Mouse (Mus musculus) neural tube, embryonic 13.5 days (tissue): ENCODE measurements around the gene Zfyve9. TPM values are rescaled to one million over a fixed set of nuclear protein-coding genes. Genes with fewer than 3 reads are reported as not detected.

Source experiments
- ATAC-seq: fragments of 200-750 bp; cut with Nextera tagmentation; 2 replicates; pipeline ENCODE4 v1.8.0; 2017; ENCODE audit warnings: low read depth, mild to moderate bottlenecking, moderate TSS enrichment, moderate library complexity
- H3K27ac ChIP-seq: fragments of 300-500 bp; sonication (generic); replicated peaks from 2 replicates; pipeline ENCODE4 v1.5.1; 2015; ENCODE audit warnings: moderate library complexity, mild to moderate bottlenecking, inconsistent platforms
- H3K27me3 ChIP-seq: fragments of 300-500 bp; sonication (generic); 2 replicates; pipeline ENCODE4 v1.6.1; 2015; ENCODE audit warnings: mild to moderate bottlenecking, inconsistent platforms
- H3K36me3 ChIP-seq: fragments of 300-500 bp; sonication (generic); 2 replicates; pipeline ENCODE4 v1.6.1; 2015; ENCODE audit warnings: mild to moderate bottlenecking, inconsistent platforms
- H3K4me1 ChIP-seq: fragments of 300-500 bp; sonication (generic); replicated peaks from 2 replicates; pipeline ENCODE4 v1.6.1; 2015; ENCODE audit warnings: inconsistent platforms
- H3K4me2 ChIP-seq: fragments of 300-500 bp; sonication (generic); 2 replicates; pipeline ENCODE4 v1.6.1; 2015; ENCODE audit warnings: inconsistent platforms, mild to moderate bottlenecking, moderate library complexity
- H3K4me3 ChIP-seq: fragments of 300-500 bp; sonication (generic); 2 replicates; pipeline ENCODE4 v1.5.1; 2015; ENCODE audit warnings: mild to moderate bottlenecking, inconsistent platforms
- H3K9ac ChIP-seq: fragments of 300-500 bp; sonication (generic); 2 replicates; pipeline ENCODE4 v1.6.1; 2015; ENCODE audit warnings: moderate library complexity, mild to moderate bottlenecking, inconsistent platforms
- H3K9me3 ChIP-seq: fragments of 300-500 bp; sonication (generic); 2 replicates; pipeline ENCODE4 v1.6.1; 2016; ENCODE audit warnings: inconsistent platforms
- WGBS: fragments of 180-500 bp; shearing (Covaris S2); methylation state at CpG from one replicate; pipeline ENCODE4 v1.1.7; 2015; 5-methylcytosine and 5-hydroxymethylcytosine counted together
- polyA plus RNA-seq: library from polyadenylated mRNA; unstranded; fragments of >200 nt; fragmentation: Nextera tagmentation; extraction: Ambion mirVana; gene quantifications from 2 replicates; pipeline ENCODE4 v1.2.1, GENCODE M21; 2015

The Zfyve9 gene
- polyA plus RNA-seq, 1 experiment from 2014 or later: 5.1 TPM

DNA sequence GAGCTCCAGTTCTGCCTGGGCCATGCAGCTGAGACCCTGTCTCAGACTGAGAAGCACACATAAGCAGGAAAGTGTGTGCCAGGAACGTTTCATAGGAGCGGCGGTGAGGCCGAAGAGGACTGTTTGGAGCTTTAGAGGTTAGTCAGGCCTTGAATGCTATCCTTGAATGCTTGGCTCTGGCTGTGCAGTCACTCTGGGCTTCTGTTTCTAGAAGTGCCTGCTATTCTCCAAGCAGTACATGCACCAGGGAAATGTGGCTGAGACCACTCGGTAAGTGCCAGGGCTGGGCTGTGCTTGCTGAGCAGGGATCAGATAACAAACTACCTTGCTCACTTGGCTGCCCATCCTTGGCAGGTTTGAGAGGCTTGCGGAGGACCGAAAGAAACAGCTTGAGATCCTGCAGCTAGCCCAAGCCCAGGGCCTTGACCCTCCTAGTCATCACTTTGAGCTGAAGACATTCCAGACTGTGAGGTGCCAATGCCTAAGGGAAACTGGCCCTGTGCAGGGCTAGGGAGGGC is 151.2 kb downstream of the Zfyve9 start:
- ATAC-seq: no peak
- no peak overlapping the region for H3K4me2 ChIP-seq
- peaks cover 97% of the 10 kb centered on the region for H3K36me3 ChIP-seq
- no peak overlapping the region for H3K9ac ChIP-seq
- H3K4me1 ChIP-seq: no peaks in the 10 kb centered on the region
- H3K4me3 ChIP-seq: no peak overlapping the region
- H3K27ac ChIP-seq: no peak overlapping the region
- H3K27me3 ChIP-seq: no peaks in the 10 kb centered on the region
- no peaks in the 10 kb centered on the region for H3K9me3 ChIP-seq
- 95% methylated on average over 7 of the region's 7 CpGs for WGBS

DNA sequence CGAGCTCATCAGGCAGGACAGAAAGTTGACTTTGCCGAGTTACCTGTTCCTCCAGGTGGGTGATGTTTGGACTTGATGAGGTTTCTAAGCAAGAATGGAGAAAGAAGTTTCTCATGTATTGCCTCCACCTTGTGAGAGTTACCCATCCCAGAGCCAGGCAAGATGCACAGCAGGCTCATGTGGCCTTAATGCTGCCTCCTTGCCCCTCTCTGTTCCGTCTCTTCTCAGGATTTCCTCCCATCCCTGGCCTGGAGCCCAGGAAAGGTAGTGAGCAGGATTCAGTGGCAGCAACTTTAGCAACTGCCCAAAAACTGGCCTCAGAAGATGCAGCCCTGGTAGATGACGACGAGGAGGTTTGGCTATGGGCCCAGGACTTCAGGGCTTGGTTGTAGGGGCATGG is 153.5 kb downstream of the Zfyve9 start:
- Histone ChIP-seq H3K9ac (no peak overlapping the region), H3K36me3 (peaks cover 74% of the 10 kb centered on the region), H3K4me3 (no peak overlapping the region), H3K4me2 (no peak overlapping the region), H3K27ac (no peak overlapping the region), H3K27me3 (no peaks in the 10 kb centered on the region), H3K4me1 (no peaks in the 10 kb centered on the region), H3K9me3 (no peaks in the 10 kb centered on the region)
- WGBS: 93% methylated on average over 5 of the region's 5 CpGs
- no peak for ATAC-seq

DNA sequence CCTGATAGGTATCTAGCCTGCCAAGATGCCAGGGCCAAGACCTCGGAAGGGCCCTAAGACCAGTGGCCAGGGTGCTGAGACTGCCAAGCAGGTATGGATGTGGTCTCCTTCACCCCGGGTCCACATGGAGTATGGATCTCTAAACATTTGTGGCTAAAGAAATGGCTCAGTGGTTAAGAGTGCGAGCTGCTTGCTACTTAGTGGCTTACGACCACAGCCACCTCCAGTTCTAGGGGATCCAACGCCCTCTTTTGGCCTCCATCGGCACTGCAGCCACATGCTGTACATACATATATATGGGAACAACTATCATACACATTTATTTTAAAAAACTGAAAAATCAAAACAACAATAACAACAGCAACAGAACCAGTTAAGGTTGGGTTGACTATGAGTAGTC is 159.1 kb downstream of the Zfyve9 start:
- H3K9me3 ChIP-seq: no peaks in the 10 kb centered on the region
- peaks cover 18% of the 10 kb centered on the region for H3K36me3 ChIP-seq
- ATAC-seq: no peak
- 96% methylated on average over 6 of the region's 6 CpGs for WGBS
- H3K4me2 ChIP-seq: no peak overlapping the region
- no peak overlapping the region for H3K4me3 ChIP-seq
- no peak overlapping the region for H3K27ac ChIP-seq
- no peaks in the 10 kb centered on the region for H3K27me3 ChIP-seq
- no peak overlapping the region for H3K9ac ChIP-seq
- H3K4me1 ChIP-seq: peaks cover 21% of the 10 kb centered on the region

DNA sequence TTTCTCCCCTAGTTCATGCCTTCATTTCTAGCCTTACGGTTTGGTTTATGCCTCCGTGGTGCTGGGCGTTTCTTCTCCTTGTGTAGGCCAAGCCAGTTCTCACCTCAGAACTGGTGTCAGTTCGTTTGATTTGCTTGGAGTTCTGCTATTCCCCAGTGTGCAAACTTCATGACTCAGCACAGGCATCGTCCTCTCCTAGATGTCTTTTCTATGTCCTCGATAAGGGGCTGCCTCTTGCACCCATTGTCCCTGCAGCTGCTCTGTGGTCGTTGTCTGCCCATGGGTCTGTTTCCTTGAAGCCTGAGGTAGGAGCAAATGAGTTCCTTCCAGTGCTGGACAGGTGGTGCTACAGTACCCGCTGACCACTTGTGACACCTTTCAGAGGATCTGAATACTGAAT is 160.1 kb downstream of the Zfyve9 start:
- H3K4me1 ChIP-seq: peaks cover 21% of the 10 kb centered on the region
- peak overlapping the region; percentile 80 for H3K4me3 ChIP-seq
- H3K27me3 ChIP-seq: no peaks in the 10 kb centered on the region
- H3K36me3 ChIP-seq: peaks cover 9% of the 10 kb centered on the region
- peak overlapping the region; percentile 94 for H3K9ac ChIP-seq
- H3K9me3 ChIP-seq: no peaks in the 10 kb centered on the region
- WGBS: 13% methylated on average over 8 of the region's 8 CpGs
- peak; percentile 7; the same call in 1 of the 2 replicates for ATAC-seq
- peak overlapping the region; percentile 75 for H3K4me2 ChIP-seq
- peak overlapping the region; percentile 92 for H3K27ac ChIP-seq

DNA sequence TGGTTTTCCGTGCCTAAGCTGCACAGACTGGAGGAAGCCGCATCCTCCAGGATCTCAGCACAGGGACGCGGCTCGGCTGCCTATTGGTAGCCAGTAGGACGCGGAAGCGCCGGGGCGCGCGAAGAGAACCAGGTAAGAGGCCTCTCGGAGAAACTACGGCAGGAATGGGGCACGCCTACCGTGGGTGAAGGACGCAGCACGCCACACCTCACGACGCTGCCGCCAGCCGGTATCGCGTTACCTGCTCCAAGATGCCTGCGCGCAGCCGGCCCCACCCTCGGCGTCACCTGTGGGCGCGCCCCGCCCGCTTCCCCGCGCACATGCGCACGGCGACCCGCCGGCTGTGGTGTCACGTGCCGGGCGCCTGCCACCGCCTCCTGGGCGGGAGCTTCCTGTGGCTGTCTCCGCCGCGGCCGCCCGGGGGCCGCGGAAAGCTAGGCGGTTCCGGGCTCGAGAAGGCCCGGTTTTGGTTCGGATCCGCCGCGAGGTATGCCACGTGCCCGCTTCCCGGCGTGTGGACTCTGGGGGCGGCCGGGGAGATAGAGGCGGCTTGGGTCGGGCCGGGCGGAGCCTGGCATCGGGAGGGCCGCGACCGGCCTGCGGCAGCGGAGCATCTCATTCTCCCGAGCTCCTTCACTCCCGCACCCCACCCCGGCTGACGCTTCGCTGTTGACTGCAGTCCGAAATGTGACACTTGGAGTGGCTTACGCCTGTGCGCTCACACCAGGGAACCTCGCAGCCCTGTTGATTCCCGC is 160.8 kb downstream of the Zfyve9 start, which contains the start of gene Cc2d1b:
Gene Cc2d1b (plus strand): TSS at position 354 of the 755 bp plus-strand sequence.
- Histone ChIP-seq H3K4me3 (peak within 1 kb of the TSS; percentile 80), H3K9ac (peak within 1 kb of the TSS; percentile 94), H3K4me1 (peaks cover 21% of the 10 kb centered on the region), H3K4me2 (peak within 1 kb of the TSS; percentile 75), H3K36me3 (peaks cover 1% of the 10 kb centered on the region), H3K9me3 (no peaks in the 10 kb centered on the region), H3K27ac (peak within 1 kb of the TSS; percentile 92), H3K27me3 (no peaks in the 10 kb centered on the region)
- peak; percentile 94 for ATAC-seq
- under 1% methylated on average over 86 of the region's 86 CpGs for WGBS

DNA sequence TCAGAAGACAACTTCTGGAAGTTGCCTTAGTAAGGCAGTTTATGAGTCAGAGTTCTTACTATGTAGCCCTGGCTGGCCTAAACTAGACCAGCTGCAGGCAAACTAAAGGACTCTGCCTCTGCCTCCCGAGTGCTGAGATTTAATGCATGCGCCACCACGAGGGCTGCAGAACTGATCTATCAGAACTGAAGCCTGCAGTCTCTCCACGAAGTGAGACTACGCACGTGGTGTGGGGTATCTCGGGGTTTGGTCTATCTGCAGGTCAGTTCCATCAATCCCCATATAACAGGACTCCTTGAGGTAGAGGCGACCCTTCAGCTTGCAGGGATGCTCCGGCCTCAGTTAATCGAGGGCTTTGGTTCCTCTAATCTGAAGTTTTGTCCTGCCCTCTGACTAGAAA is 161.4 kb downstream of the Zfyve9 start:
- no peaks in the 10 kb centered on the region for H3K9me3 ChIP-seq
- ATAC-seq: peak; percentile 66
- peak overlapping the region; percentile 94 for H3K9ac ChIP-seq
- H3K36me3 ChIP-seq: no peaks in the 10 kb centered on the region
- peak overlapping the region; percentile 75 for H3K4me2 ChIP-seq
- 1% methylated on average over 10 of the region's 10 CpGs for WGBS
- H3K4me3 ChIP-seq: peak overlapping the region; percentile 80
- H3K27ac ChIP-seq: peak overlapping the region; percentile 92
- H3K27me3 ChIP-seq: no peaks in the 10 kb centered on the region
- H3K4me1 ChIP-seq: peaks cover 21% of the 10 kb centered on the region

DNA sequence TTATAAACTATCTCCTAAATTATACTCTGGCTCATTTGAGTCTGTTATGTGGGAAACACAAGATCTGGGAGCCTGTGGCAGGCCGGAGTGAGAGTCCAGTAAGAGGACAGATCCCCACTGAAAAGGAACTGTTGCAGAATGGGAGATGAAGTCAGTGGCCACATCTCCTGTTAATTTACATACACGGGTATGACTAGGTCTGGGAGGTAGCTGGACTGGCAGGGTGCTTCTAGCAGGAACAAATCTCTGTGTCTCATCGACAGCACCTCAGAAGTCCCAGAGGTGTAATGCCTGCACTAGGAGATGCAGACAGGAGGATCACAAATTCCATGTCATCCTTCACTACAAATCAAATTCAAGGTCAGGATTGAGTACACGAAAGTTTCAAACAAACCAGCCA is 162.0 kb downstream of the Zfyve9 start:
- 69% methylated on average over 4 of the region's 4 CpGs for WGBS
- Histone ChIP-seq H3K4me3 (peak overlapping the region; percentile 80), H3K27me3 (no peaks in the 10 kb centered on the region), H3K9me3 (no peaks in the 10 kb centered on the region), H3K9ac (peak overlapping the region; percentile 94), H3K4me2 (peak overlapping the region; percentile 75), H3K36me3 (no peaks in the 10 kb centered on the region), H3K4me1 (peaks cover 21% of the 10 kb centered on the region), H3K27ac (no peak overlapping the region; the same call in 1 of the 2 replicates)
- ATAC-seq: no peak

DNA sequence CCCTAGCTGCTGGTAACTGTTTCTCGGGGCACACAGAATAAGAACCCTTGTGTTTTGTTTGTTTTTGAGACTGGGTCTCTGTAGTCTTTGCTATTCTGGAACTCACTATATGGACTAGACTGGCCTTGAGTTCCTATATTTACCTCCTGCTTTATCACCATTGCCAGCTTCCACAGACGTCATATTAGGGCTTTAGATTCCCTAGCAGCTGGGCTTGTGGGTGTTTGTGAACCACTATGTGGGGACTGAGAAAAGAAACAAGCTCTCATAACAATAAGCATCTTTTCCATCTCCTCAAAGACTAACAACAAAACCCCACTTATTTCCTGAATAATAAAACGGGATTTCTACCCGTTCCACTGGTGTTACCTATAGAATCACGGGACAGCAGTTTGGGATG is 169.7 kb downstream of the Zfyve9 start:
- no peak for ATAC-seq
- Histone ChIP-seq H3K27me3 (no peaks in the 10 kb centered on the region), H3K27ac (no peak overlapping the region), H3K9ac (no peak overlapping the region), H3K36me3 (no peaks in the 10 kb centered on the region), H3K4me2 (no peak overlapping the region), H3K4me3 (no peak overlapping the region), H3K4me1 (no peaks in the 10 kb centered on the region), H3K9me3 (no peaks in the 10 kb centered on the region)
- WGBS: 91% methylated on average over 5 of the region's 5 CpGs

DNA sequence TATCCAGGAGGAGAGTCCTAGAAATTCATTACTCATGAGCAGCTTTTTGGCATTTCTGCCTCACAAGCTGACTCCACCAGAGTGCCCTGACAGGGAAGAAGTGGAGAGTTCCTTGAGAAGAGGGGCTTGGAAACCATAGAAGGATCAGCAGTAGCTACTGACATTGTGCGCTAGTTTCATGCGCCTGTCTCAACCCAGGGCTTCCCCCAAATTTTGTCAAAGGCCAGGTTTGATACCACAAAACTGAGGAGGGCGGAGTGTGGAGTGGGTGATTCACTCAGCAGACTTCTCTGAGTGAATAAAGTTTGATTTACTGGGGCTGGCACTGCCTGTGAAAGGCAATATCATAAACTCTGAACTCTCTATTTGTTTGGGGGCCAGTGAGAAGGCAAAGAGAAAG is 171.9 kb downstream of the Zfyve9 start:
- Histone ChIP-seq H3K36me3 (peaks cover 15% of the 10 kb centered on the region; the same call in 1 of the 2 replicates), H3K9ac (no peak overlapping the region), H3K27me3 (no peaks in the 10 kb centered on the region), H3K9me3 (no peaks in the 10 kb centered on the region), H3K4me3 (no peak overlapping the region), H3K4me1 (no peaks in the 10 kb centered on the region), H3K27ac (no peak overlapping the region), H3K4me2 (no peak overlapping the region)
- no peak for ATAC-seq
- WGBS: 97% methylated on average over 3 of the region's 3 CpGs

DNA sequence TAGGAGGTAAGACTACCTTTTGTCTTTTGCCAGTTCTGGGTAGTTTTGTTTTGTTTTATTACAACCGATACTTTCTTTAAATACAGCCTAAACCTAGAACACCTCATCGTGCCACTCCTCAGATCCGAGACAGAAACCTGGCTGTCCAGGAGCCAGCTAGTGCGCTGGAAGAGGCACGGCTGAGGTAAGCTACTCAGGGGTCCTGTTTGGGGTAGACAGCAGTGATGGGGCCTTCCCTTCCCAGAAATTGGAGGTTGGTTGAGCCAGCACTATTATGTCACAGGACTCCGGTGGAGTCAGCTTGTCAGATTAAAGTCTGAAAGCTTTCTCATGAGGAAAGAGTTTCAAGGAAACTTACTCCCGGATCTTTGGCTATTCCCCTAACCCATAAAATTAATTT is 178.7 kb downstream of the Zfyve9 start:
- Histone ChIP-seq H3K4me3 (no peak overlapping the region), H3K27me3 (no peaks in the 10 kb centered on the region), H3K36me3 (peaks cover 25% of the 10 kb centered on the region), H3K4me1 (no peaks in the 10 kb centered on the region), H3K9me3 (no peaks in the 10 kb centered on the region), H3K9ac (no peak overlapping the region), H3K27ac (no peak overlapping the region), H3K4me2 (no peak overlapping the region)
- 89% methylated on average over 7 of the region's 7 CpGs for WGBS
- no peak for ATAC-seq

DNA sequence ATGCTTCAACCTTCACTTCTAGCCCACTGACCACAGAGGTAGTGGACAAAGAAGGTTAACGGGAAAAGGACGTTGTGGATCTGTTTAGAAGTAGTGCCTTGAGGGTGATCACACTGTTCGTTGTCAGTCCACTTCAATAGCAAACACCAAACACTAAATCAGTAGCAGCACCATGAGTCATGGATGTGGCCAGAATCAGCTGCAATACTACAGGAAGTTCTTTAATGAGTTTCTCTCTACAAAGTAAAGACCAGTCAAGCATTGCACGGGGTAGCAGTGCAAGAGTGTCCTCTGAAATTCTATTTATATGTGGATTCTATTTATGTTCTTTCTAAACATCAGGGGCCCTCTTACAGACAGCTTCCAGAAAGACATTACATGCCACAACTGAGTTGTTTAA is 182.3 kb downstream of the Zfyve9 start:
- no peak overlapping the region for H3K4me2 ChIP-seq
- no peaks in the 10 kb centered on the region for H3K27me3 ChIP-seq
- H3K27ac ChIP-seq: no peak overlapping the region
- no peak for ATAC-seq
- H3K4me3 ChIP-seq: no peak overlapping the region
- peaks cover 7% of the 10 kb centered on the region; the same call in 1 of the 2 replicates for H3K36me3 ChIP-seq
- no peaks in the 10 kb centered on the region for H3K4me1 ChIP-seq
- H3K9ac ChIP-seq: no peak overlapping the region
- WGBS: 96% methylated on average over 4 of the region's 4 CpGs
- H3K9me3 ChIP-seq: no peaks in the 10 kb centered on the region

DNA sequence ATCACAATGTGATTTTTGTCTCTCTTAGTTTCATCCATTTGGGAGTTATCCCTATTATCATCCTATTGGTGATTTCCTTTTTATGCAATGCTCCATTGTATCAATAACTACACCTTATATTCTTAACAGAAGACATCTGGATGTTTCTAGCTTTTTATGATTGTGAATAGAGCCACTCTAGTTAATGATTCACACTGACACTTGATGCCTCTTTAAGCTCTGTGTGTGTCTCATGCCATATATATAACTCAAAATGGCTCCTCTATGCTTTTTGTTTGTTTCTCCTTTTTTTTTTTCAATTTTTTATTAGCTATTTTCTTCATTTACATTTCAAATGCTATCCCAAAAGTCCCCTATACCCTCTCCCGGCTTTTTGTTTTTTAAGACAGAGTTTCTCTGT is 184.8 kb downstream of the Zfyve9 start:
- Histone ChIP-seq H3K4me1 (no peaks in the 10 kb centered on the region), H3K9me3 (no peaks in the 10 kb centered on the region), H3K36me3 (0 out of 2 replicates have a peak, but pooled peaks cover 4% of the 10 kb centered on the region), H3K9ac (no peak overlapping the region), H3K4me3 (no peak overlapping the region), H3K27me3 (no peaks in the 10 kb centered on the region), H3K4me2 (no peak overlapping the region), H3K27ac (no peak overlapping the region)
- ATAC-seq: no peak
- WGBS: 83% methylated on average over 1 of the region's 1 CpGs
